7 mouse cellular contexts compared by ENCODE assay signal in the genomic region with DNA sequence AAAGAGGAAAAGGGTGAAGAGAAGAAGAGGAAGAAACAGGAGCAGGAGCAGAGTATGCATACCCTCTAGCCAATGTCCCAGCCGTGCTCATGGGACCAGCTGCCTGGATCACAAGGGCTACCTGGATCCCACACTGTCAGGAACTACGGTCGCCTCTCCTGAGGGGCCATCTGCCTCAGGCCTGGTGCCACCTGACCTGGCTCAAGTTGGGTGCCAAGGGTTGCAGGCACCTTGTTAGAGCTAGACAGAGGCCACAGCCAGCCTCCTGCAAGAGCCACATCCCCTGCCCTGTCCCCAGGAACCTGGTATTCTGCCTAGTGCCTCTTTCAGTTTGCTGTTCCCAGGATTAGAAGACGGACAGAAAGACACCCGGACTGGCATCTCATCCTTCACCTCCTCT.
"Had no signal": no experiment of that assay in that cellular context is flagged by ENCODE, and none has a peak within 500 bp of the region (broad histone marks: within the 10 kb centered on the region; RNA-seq: fewer than 3 reads in every experiment).

No protein-coding gene starts in this region.

- DNase-seq: kidney, postnatal 25 days; liver, postnatal 0 days; lung, embryonic 14.5 days; right cerebral cortex, adult 18-20 months; right cerebral cortex, postnatal 25 days; spleen, adult 18-20 months; thymus, postnatal 25 days had no signal
